8 mouse cellular contexts compared by ENCODE assay signal in genomic region chr8:84952612-84953255, GRCm38 (mm10). TPM values are rescaled to one million over a fixed set of nuclear protein-coding genes. Genes with fewer than 3 reads are reported as not detected.
A peak's percentile ranks its signal among the peaks of the same experiment; 100 is the strongest.
DNase-seq lines count a peak whose midpoint lies in the region; ATAC-seq lines count a peak whose summit lies in the region.

No protein-coding gene starts in this region.

- H3K27me3 ChIP-seq in forebrain, embryonic 12.5 days = peaks cover 50% of the 10 kb centered on the region

- no peak for ATAC-seq in forebrain, embryonic 12.5 days (ENCODE audit: low FRiP score)

- 11% methylated on average over 18 of the region's 18 CpGs for WGBS in forebrain, embryonic 12.5 days

- no peak overlapping the region for H3K9ac ChIP-seq in forebrain, embryonic 12.5 days

- no peaks in the 10 kb centered on the region for H3K9me3 ChIP-seq in forebrain, embryonic 12.5 days

- no peak overlapping the region for H3K27ac ChIP-seq in forebrain, embryonic 12.5 days

- H3K4me1 ChIP-seq in forebrain, embryonic 12.5 days = 0 out of 2 replicates have a peak, but pooled peaks cover 3% of the 10 kb centered on the region

- H3K36me3 ChIP-seq in forebrain, embryonic 12.5 days (replicated peaks) = peaks cover 11% of the 10 kb centered on the region

- H3K4me2 ChIP-seq in forebrain, embryonic 12.5 days = no peak overlapping the region

- peak; percentile 63 for DNase-seq in urinary bladder, postnatal 14 days (ENCODE audit: low spot score)
- DNase-seq in urinary bladder, postnatal 4 days (ENCODE audit: low spot score in 2 of 2) = no peak
- DNase-seq in gastrocnemius, postnatal 10 days = peak; percentile 29
- peak; percentile 57 for DNase-seq in kidney, postnatal 10 days
- peak; percentile 60 to 64 for DNase-seq in lung, postnatal 4 days
- no peak for DNase-seq in cerebellum, adult 11 months
- no peak for DNase-seq in cerebellum, postnatal 14 days

- no peak overlapping the region for H3K4me3 ChIP-seq in forebrain, embryonic 12.5 days (replicated peaks)

RNA-seq across cellular contexts. Expression of gene Rtbdn, which starts 5.9 kb away (rescaled TPM):
- not detected for total RNA-seq in gastrocnemius, postnatal 10 days (2021)
- 0.88 and 1.6 TPM in 2 replicates for polyA plus RNA-seq in forebrain, embryonic 12.5 days (2016; fragmentation: Nextera tagmentation; extraction: Ambion mirVana)

RNA-seq across cellular contexts. Expression of gene Mast1, which starts 15.6 kb away (rescaled TPM):
- total RNA-seq in gastrocnemius, postnatal 10 days (2021) = under 1 TPM; 0.20 to 0.45 TPM
- polyA plus RNA-seq in forebrain, embryonic 12.5 days (2016; fragmentation: Nextera tagmentation; extraction: Ambion mirVana) = 29.3 and 35.3 TPM in 2 replicates

RNA-seq across cellular contexts. Expression of gene Gm49661, which starts 16.5 kb away (rescaled TPM):
- not detected for total RNA-seq in gastrocnemius, postnatal 10 days (2021)
- polyA plus RNA-seq in forebrain, embryonic 12.5 days (2016; fragmentation: Nextera tagmentation; extraction: Ambion mirVana) = not detected in 2 replicates

RNA-seq across cellular contexts. Expression of gene Prdx2, which starts 16.7 kb away (rescaled TPM):
- 100 to 1,000 TPM; 260 to 267 TPM for total RNA-seq in gastrocnemius, postnatal 10 days (2021)
- 1,271 and 1,280 TPM in 2 replicates for polyA plus RNA-seq in forebrain, embryonic 12.5 days (2016; fragmentation: Nextera tagmentation; extraction: Ambion mirVana)

RNA-seq across cellular contexts. Expression of gene Rnaseh2a, which starts 16.8 kb away (rescaled TPM):
- 10 to 100 TPM; 26.7 to 36.8 TPM for total RNA-seq in gastrocnemius, postnatal 10 days (2021)
- 117 and 124 TPM in 2 replicates for polyA plus RNA-seq in forebrain, embryonic 12.5 days (2016; fragmentation: Nextera tagmentation; extraction: Ambion mirVana)

Comparison
In these comparisons a context has a peak if more than half of its experiments do, and no peak if none do; other contexts are left out.
1. DNase-seq: peak in urinary bladder, postnatal 14 days (single experiment), gastrocnemius, postnatal 10 days (single experiment), kidney, postnatal 10 days (single experiment) and lung, postnatal 4 days (2 of 2); none in urinary bladder, postnatal 4 days (0 of 2), cerebellum, adult 11 months (single experiment) and cerebellum, postnatal 14 days (0 of 2).